Mouse (Mus musculus) forebrain, embryonic 14.5 days (tissue): ENCODE measurements around the gene Tigit. TPM values are rescaled to one million over a fixed set of nuclear protein-coding genes. Genes with fewer than 3 reads are reported as not detected.

Experiments
- ATAC-seq: fragments of 200-750 bp; cut with Nextera tagmentation; 2 replicates; pipeline ENCODE4 v1.8.0; 2017; ENCODE audit warnings: mild to moderate bottlenecking, moderate library complexity
- DNase-seq: peaks from one replicate; pipeline ENCODE4 v3.0.0-alpha.2; 2015; ENCODE audit warnings: low spot score
- H3K27ac ChIP-seq: fragments of 300-500 bp; sonication (generic); 2 replicates; pipeline ENCODE4 v1.5.1; 2014; ENCODE audit warnings: low read depth, mild to moderate bottlenecking, control low read depth, low read length, moderate library complexity
- H3K27me3 ChIP-seq: fragments of 300-500 bp; sonication (generic); replicated peaks from 2 replicates; pipeline ENCODE4 v1.6.1; 2014; ENCODE audit warnings: low read length, control low read depth, mixed read lengths; ENCODE audit not compliant: control insufficient read depth, insufficient read depth
- H3K36me3 ChIP-seq: fragments of 300-500 bp; sonication (generic); 2 replicates; pipeline ENCODE4 v1.6.1; 2014; ENCODE audit warnings: low read length, control low read depth; ENCODE audit not compliant: control insufficient read depth, insufficient read depth
- H3K4me1 ChIP-seq: fragments of 300-500 bp; sonication (generic); 2 replicates; pipeline ENCODE4 v1.6.1; 2014; ENCODE audit warnings: antibody characterized with exemption, low read length, control low read depth; ENCODE audit not compliant: control insufficient read depth, insufficient read depth
- H3K4me2 ChIP-seq: fragments of 300-500 bp; sonication (generic); 2 replicates; pipeline ENCODE4 v1.6.1; 2014; ENCODE audit warnings: mild to moderate bottlenecking, control low read depth, low read length
- H3K4me3 ChIP-seq: fragments of 300-500 bp; sonication (generic); 2 replicates; pipeline ENCODE4 v1.5.1; 2014; ENCODE audit warnings: low read depth, low read length, control low read depth
- H3K9ac ChIP-seq: fragments of 300-500 bp; sonication (generic); 2 replicates; pipeline ENCODE4 v1.6.1; 2014; ENCODE audit warnings: mild to moderate bottlenecking, low read length, control low read depth, moderate library complexity
- H3K9me3 ChIP-seq: fragments of 300-500 bp; sonication (generic); replicated peaks from 2 replicates; pipeline ENCODE4 v1.6.1; 2016; ENCODE audit warnings: low read length, control low read depth, mixed read lengths; ENCODE audit not compliant: control insufficient read depth
- WGBS: fragments of 180-500 bp; shearing (Covaris S2); extraction: QIAGEN DNeasy Blood & Tissue Kit; methylation state at CpG from one replicate; pipeline ENCODE4 v1.1.7; 2014; 5-methylcytosine and 5-hydroxymethylcytosine counted together
- polyA plus RNA-seq: library from polyadenylated mRNA; unstranded; fragments of >200 nt; fragmentation: Nextera tagmentation; extraction: Ambion mirVana; gene quantifications from 2 replicates; pipeline ENCODE4 v1.2.1, GENCODE M21; 2014

Tigit gene
- polyA plus RNA-seq, 1 experiment from 2014 or later, result not detected

DNA sequence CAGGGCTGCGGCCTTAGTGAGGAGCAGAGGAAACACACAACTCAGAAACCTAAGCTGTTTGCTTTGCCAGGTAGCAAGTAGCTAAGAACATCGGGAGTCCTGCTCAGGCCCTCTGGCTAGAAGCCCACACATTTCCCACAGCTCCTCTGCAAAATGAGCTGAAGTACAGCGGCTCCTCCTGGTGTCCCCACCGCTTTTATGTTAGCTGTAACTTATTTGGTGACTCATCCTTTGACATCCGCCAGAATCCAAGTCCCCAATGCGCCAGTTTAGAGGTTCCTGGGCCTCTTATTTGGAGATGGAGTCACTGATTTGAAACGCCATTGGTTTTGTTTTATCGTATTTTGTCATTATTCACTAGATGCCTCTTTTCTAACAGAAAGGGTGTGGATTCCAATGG, 36.6 kb upstream of the Tigit start:
- WGBS, result 90% methylated on average over 8 of the region's 8 CpGs
- H3K4me1 ChIP-seq, result no peaks in the 10 kb centered on the region

DNA sequence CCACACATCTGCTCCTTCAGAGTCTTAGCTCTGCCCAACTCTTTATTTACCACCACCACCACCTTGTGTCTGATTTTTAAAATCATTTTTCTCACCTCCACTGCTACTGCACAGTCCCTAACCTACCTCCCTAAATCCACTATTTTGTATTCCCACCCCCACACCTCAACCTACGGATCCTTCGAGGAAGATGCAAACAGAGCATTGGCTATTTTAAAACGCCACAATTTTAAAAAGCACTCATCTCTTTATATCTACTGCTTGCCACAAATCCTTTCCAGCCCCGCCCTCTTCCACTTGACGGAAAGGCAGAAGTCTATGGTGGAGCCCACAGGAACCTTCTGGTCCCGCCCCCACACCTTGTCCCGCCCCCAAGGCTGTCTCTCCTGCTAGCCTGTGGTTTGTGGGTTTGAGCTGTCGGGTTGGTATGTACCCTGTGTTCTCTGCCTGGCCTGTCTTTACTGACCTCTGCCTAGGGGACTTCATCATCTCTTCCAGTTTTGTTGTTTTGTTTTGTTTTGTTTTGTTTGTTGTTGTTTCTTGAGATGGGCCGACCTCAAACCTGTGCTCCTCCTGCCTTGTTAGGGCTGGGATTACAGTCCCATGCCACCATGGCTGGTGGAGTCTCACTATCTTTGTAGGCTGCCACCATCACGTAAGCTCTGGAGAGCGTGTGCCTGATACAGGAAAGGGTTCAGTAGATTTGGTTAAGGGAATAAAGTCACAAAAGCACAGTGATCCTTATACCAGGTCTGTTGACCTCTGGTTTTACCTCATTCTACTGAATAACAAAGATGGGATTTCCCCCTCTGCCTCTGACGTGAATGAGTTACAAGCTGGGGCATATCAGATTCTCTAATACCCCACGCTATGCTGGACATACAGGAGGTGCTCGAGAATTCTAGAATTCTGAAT, 35.0 kb upstream of the Tigit start:
- Histone ChIP-seq H3K9me3 (no peaks in the 10 kb centered on the region), H3K4me3 (no peak overlapping the region), H3K27me3 (no peaks in the 10 kb centered on the region), H3K4me1 (no peaks in the 10 kb centered on the region), H3K9ac (no peak overlapping the region), H3K27ac (no peak overlapping the region), H3K36me3 (no peaks in the 10 kb centered on the region), H3K4me2 (no peak overlapping the region)
- DNase-seq (no peak), ATAC-seq (no peak)
- 89% methylated on average over 14 of the region's 14 CpGs for WGBS

More for the DNA sequence above, 36.6 kb upstream of the Tigit start:
- Histone ChIP-seq H3K27ac (no peak overlapping the region), H3K9ac (no peak overlapping the region), H3K9me3 (no peaks in the 10 kb centered on the region), H3K36me3 (no peaks in the 10 kb centered on the region), H3K4me3 (no peak overlapping the region), H3K4me2 (no peak overlapping the region), H3K27me3 (no peaks in the 10 kb centered on the region)
- no peak for ATAC-seq
- DNase-seq, result no peak

DNA sequence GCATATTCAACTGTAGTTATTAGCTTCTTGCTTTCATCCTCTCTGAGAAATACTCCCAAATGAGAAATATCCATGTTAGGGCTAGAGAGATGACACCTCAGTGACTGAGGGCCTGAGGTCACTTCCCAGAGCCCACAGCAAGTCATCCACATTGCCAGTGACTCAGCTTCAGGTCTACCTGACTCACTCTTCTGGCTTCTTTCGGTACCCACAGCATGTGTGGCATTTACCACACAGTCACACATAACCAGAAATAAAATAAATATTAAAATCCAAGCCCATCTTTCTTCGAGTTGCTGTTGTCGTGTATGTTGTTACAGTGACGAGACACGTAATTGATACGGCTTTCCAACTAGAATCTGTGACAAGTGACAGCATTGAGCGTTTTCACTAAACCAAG, 33.8 kb upstream of the Tigit start:
- WGBS, result 77% methylated on average over 7 of the region's 7 CpGs
- H3K4me1 ChIP-seq, result no peaks in the 10 kb centered on the region
- no peaks in the 10 kb centered on the region for H3K9me3 ChIP-seq
- H3K27ac ChIP-seq, result no peak overlapping the region
- no peaks in the 10 kb centered on the region for H3K36me3 ChIP-seq
- H3K27me3 ChIP-seq, result no peaks in the 10 kb centered on the region
- H3K4me3 ChIP-seq, result no peak overlapping the region
- H3K9ac ChIP-seq, result no peak overlapping the region
- ATAC-seq (no peak), DNase-seq (no peak)
- H3K4me2 ChIP-seq, result no peak overlapping the region

DNA sequence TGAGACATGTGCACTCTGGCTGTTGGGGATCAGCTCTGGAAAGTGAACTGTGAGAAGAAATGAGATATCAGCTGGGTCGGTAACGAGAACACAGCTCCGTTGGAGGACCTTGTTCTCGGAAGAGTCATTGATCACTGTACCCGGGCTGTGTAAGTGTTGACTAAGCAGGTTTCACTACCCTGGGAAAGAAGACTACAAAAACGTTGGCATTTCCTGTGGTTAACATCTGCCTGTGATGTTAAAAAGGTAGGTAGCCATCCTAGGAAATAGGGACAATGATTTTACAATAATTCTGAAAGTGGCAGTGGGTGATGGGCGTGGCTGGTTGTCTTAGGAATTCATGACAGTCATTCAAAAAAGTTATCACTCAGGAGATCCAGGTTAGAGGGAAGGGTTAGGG, 31.9 kb upstream of the Tigit start:
- no peak overlapping the region for H3K4me3 ChIP-seq
- no peak overlapping the region for H3K4me2 ChIP-seq
- no peaks in the 10 kb centered on the region for H3K27me3 ChIP-seq
- ATAC-seq (no peak), DNase-seq (no peak)
- H3K36me3 ChIP-seq, result no peaks in the 10 kb centered on the region
- no peak overlapping the region for H3K9ac ChIP-seq
- no peaks in the 10 kb centered on the region for H3K4me1 ChIP-seq
- 81% methylated on average over 7 of the region's 7 CpGs for WGBS
- no peak overlapping the region for H3K27ac ChIP-seq
- no peaks in the 10 kb centered on the region for H3K9me3 ChIP-seq

DNA sequence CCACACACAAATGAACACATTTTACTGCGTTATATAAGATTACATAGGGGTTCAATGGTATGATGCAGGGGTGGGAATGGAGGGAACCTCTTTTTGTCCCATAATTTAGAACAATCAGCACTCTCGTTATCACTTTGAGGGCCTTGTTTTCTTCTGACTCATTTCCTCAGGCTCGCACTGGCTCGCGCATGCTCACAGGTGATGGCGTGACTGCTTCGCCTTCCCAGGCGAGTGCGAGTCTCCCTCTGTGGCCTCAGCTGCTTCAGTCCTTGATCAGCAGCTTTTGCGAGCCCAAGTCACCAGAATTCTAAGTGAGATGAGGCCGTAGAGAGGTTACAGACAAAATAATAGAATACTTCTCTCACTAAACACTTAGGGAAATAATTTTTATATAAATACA, 30.2 kb upstream of the Tigit start:
- 89% methylated on average over 11 of the region's 11 CpGs for WGBS
- H3K4me1 ChIP-seq, result no peaks in the 10 kb centered on the region
- DNase-seq (no peak), ATAC-seq (no peak)
- no peak overlapping the region for H3K4me2 ChIP-seq
- no peak overlapping the region for H3K27ac ChIP-seq
- H3K4me3 ChIP-seq, result no peak overlapping the region
- H3K9ac ChIP-seq, result no peak overlapping the region
- H3K9me3 ChIP-seq, result no peaks in the 10 kb centered on the region
- H3K27me3 ChIP-seq, result no peaks in the 10 kb centered on the region
- no peaks in the 10 kb centered on the region for H3K36me3 ChIP-seq

DNA sequence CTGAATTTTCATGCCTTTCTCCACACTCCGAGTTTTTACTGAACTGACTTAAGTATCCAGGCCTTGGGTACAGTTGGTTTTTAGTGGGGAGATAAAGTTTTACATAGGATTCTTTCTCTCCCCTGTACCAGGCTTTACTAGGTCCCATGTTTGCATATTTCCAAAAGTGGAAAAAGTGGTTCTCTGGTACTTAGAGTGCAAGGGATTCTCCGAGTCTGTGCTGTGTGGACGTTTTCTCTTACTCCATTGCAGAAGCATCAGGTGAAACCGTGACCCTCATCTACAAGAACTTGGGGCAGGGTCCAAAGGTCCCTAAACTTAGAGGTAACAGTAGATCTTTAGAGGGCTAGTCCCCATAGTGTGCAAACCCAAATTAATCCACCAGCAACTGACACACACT, 28.7 kb upstream of the Tigit start:
- 94% methylated on average over 4 of the region's 4 CpGs for WGBS

DNA sequence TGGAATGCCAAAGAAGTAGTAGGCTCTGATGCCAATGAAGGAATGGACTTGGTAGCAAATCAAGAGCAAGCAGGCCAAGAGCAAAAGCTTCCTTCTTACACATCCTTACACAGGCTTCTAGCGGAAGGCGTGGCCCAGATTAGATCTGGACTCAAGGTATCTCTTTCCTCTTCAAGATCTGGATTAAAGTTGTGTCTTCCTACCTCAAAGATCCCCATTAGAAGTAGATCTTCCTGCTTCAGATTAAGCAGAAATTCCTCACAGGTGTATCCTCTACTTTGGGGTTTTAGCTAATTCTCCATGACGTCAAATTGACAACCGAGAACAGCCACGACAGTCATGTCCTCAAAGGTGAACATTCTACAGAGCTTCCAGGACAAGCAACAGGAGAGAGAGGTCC, 27.8 kb upstream of the Tigit start:
- no peaks in the 10 kb centered on the region for H3K36me3 ChIP-seq
- no peaks in the 10 kb centered on the region for H3K4me1 ChIP-seq
- DNase-seq (no peak), ATAC-seq (no peak)
- no peak overlapping the region for H3K9ac ChIP-seq
- no peaks in the 10 kb centered on the region for H3K9me3 ChIP-seq
- H3K4me2 ChIP-seq, result no peak overlapping the region
- no peak overlapping the region for H3K27ac ChIP-seq
- no peaks in the 10 kb centered on the region for H3K27me3 ChIP-seq
- WGBS, result 93% methylated on average over 5 of the region's 5 CpGs
- no peak overlapping the region for H3K4me3 ChIP-seq

More for the DNA sequence above, 28.7 kb upstream of the Tigit start:
- H3K36me3 ChIP-seq, result no peaks in the 10 kb centered on the region
- no peaks in the 10 kb centered on the region for H3K9me3 ChIP-seq
- no peak overlapping the region for H3K4me3 ChIP-seq
- H3K4me2 ChIP-seq, result no peak overlapping the region
- no peak overlapping the region for H3K9ac ChIP-seq
- H3K4me1 ChIP-seq, result no peaks in the 10 kb centered on the region
- DNase-seq, result no peak
- no peaks in the 10 kb centered on the region for H3K27me3 ChIP-seq
- no peak for ATAC-seq
- no peak overlapping the region for H3K27ac ChIP-seq

DNA sequence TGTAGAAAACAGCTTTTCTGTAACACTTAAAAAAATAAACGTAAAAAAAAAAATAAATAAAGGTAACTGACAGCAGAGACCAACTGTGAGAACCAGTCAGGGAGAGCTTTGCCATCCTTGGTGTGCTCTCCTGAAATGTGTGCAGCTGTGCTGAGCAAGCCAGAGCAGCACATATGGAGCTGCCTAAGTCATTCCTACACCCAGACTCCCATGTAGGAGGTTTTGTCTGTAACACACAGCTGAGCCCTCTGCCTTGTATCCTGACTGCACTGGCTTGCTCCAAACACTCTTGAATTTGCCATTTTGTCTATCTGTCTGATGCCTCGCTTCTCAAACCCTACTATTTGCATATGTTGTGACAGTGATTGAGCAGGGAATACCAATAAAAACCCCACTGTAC, 27.0 kb upstream of the Tigit start:
- no peaks in the 10 kb centered on the region for H3K27me3 ChIP-seq
- H3K4me3 ChIP-seq, result no peak overlapping the region
- no peak overlapping the region for H3K4me2 ChIP-seq
- ATAC-seq, result no peak
- no peaks in the 10 kb centered on the region for H3K9me3 ChIP-seq
- no peak overlapping the region for H3K27ac ChIP-seq
- DNase-seq, result no peak
- H3K4me1 ChIP-seq, result no peaks in the 10 kb centered on the region
- H3K36me3 ChIP-seq, result no peaks in the 10 kb centered on the region
- no peak overlapping the region for H3K9ac ChIP-seq
- 81% methylated on average over 2 of the region's 2 CpGs for WGBS

DNA sequence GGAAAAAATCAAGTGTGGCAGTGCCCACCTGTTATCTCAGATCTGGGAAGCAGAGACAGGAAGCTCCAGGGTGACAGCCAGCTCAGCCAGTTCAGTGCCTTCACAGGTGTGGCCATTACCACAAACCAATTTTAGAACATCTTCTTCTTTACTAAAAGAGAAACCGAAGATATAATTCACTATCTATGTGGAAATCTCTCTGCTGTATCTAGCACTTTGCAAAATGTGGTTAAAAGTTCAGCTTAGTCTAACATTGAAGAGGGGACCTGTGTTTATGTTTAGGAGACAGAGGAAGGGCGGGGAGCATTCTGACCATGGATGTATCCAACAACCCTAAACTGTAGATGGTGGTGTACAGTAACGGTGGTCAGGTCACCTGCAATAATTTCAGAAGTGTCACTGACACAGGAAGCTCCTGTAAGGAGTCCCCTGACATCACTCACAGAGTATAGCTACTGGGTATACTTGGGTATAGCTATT, 26.3 kb upstream of the Tigit start:
- H3K4me3 ChIP-seq, result no peak overlapping the region
- no peak overlapping the region for H3K4me2 ChIP-seq
- H3K4me1 ChIP-seq, result no peaks in the 10 kb centered on the region
- H3K36me3 ChIP-seq, result no peaks in the 10 kb centered on the region
- no peak for ATAC-seq
- no peak overlapping the region for H3K9ac ChIP-seq
- no peak for DNase-seq
- no peaks in the 10 kb centered on the region for H3K9me3 ChIP-seq
- H3K27me3 ChIP-seq, result no peaks in the 10 kb centered on the region
- no peak overlapping the region for H3K27ac ChIP-seq
- 89% methylated on average over 3 of the region's 3 CpGs for WGBS
